Mouse (Mus musculus) heart, postnatal 0 days (tissue): ENCODE measurements at regions not wholly inside any gene's neighbourhood (a gene's known extent, or its start where the extent isn't known, plus 50 kb on each side); places are given as distances from the start of the nearest gene placed in this dataset.

ENCODE experiments used
- ATAC-seq: fragments of 200-750 bp; cut with Nextera tagmentation; 2 replicates; pipeline ENCODE4 v1.8.0; 2017; ENCODE audit warnings: low read depth, moderate number of reproducible peaks, moderate library complexity; ENCODE audit not compliant: insufficient read depth
- DNase-seq: peaks from one replicate; pipeline ENCODE4 v3.0.0-alpha.2; 2016; ENCODE audit warnings: low spot score
- H3K27ac ChIP-seq: fragments of 300-500 bp; sonication (generic); 2 replicates; pipeline ENCODE4 v1.5.1; 2014; ENCODE audit warnings: low read depth, mild to moderate bottlenecking
- H3K27me3 ChIP-seq: fragments of 300-500 bp; sonication (generic); 2 replicates; pipeline ENCODE4 v1.6.1; 2014; ENCODE audit warnings: low read length, mixed read lengths; ENCODE audit not compliant: control insufficient read depth, insufficient read depth
- H3K36me3 ChIP-seq: fragments of 300-500 bp; sonication (generic); replicated peaks from 2 replicates; pipeline ENCODE4 v1.6.1; 2014; ENCODE audit warnings: low read length, mixed read lengths; ENCODE audit not compliant: control insufficient read depth, insufficient read depth
- H3K4me1 ChIP-seq: fragments of 300-500 bp; sonication (generic); 2 replicates; pipeline ENCODE4 v1.6.1; 2014; ENCODE audit warnings: antibody characterized with exemption; ENCODE audit not compliant: control insufficient read depth, insufficient read depth
- H3K4me2 ChIP-seq: fragments of 300-500 bp; sonication (generic); 2 replicates; pipeline ENCODE4 v1.6.1; 2014; ENCODE audit warnings: low read depth, mild to moderate bottlenecking, low read length, moderate library complexity
- H3K4me3 ChIP-seq: fragments of 300-500 bp; sonication (generic); 2 replicates; pipeline ENCODE4 v1.5.1; 2014; ENCODE audit warnings: low read depth, low read length
- H3K9ac ChIP-seq: fragments of 300-500 bp; sonication (generic); replicated peaks from 2 replicates; pipeline ENCODE4 v1.6.1; 2014; ENCODE audit warnings: low read depth, low read length, mixed read lengths
- H3K9me3 ChIP-seq: fragments of 300-500 bp; sonication (generic); replicated peaks from 2 replicates; pipeline ENCODE4 v1.6.1; 2016; ENCODE audit warnings: low read length; ENCODE audit not compliant: control insufficient read depth
- CTCF ChIP-seq: IDR thresholded peaks from 2 replicates; pipeline ENCODE4 v1.5.1; 2016; ENCODE audit warnings: antibody characterized with exemption, control low read depth, low read depth
- EP300 ChIP-seq: IDR thresholded peaks from 2 replicates; pipeline ENCODE4 v1.6.1; 2016; ENCODE audit warnings: antibody characterized with exemption, low read depth
- WGBS: fragments of 180-500 bp; shearing (Covaris S2); extraction: QIAGEN DNeasy Blood & Tissue Kit; methylation state at CpG from one replicate; pipeline ENCODE4 v1.1.7; 2014; 5-methylcytosine and 5-hydroxymethylcytosine counted together

DNA sequence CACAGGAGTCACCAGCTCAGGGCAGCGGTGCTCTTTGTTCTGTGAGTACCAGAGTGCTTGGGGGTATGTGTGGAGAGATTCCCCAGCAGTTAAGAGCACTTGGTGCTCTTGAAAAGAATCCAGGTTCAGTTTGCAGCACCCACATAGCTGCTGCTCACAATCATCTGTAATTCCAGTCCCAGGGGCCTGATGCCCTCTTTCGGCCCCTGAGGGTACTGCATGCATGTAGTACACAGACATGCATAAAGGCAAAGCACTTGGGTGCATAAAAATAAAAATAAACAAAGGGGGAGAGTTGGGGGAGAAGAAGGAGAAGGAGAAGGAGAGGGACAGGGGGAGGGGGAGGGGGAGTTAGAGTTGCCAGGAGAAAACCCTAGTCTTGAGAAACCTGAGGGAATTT, 307.8 kb downstream of the Tshz3 start:
- DNase-seq (no peak), ATAC-seq (no peak)
- Histone ChIP-seq H3K4me2 (no peak overlapping the region), H3K4me1 (no peaks in the 10 kb centered on the region), H3K4me3 (no peak overlapping the region), H3K9me3 (no peaks in the 10 kb centered on the region), H3K9ac (no peak overlapping the region), H3K36me3 (no peaks in the 10 kb centered on the region), H3K27ac (no peak overlapping the region), H3K27me3 (no peaks in the 10 kb centered on the region)
- WGBS: 95% methylated on average over 2 of the region's 2 CpGs
- TF ChIP-seq CTCF (0 out of 2 replicates have a peak, but pooled peaks have one; percentile 3), EP300 (no peak)

DNA sequence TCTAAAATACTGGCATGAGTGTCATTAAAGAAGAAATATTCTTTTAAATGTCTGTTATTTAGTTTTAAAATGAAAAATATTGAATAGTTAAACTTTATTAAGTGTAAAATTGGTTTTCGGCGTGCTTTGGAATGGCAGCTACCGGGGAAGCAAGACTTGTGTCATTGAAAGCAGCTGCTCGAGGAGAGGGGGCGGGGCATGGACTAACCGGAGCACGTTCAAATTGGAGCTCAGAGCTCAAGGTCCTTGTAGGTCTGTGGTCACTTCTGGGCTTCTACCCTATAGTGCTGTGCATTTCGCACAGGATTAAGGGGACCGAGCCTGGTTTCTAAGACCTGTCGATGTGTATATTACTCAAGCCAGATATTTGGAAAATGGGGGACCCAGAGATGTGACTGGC, 309.0 kb downstream of the Tshz3 start:
- Histone ChIP-seq H3K9ac (no peak overlapping the region), H3K27ac (no peak overlapping the region), H3K4me3 (no peak overlapping the region), H3K36me3 (no peaks in the 10 kb centered on the region), H3K4me2 (no peak overlapping the region), H3K27me3 (no peaks in the 10 kb centered on the region), H3K9me3 (no peaks in the 10 kb centered on the region), H3K4me1 (no peaks in the 10 kb centered on the region)
- WGBS: 62% methylated on average over 10 of the region's 10 CpGs
- DNase-seq (no peak), ATAC-seq (no peak)
- TF ChIP-seq CTCF: no peak
- TF ChIP-seq EP300: no peak

- ATAC-seq: no peak
- no peaks in the 10 kb centered on the region for H3K36me3 ChIP-seq
- no peak overlapping the region for H3K4me2 ChIP-seq
- no peaks in the 10 kb centered on the region for H3K4me1 ChIP-seq
- no peak overlapping the region for H3K9ac ChIP-seq
- peak overlapping the region; percentile 34; the same call in 1 of the 2 replicates for H3K27ac ChIP-seq
- H3K27me3 ChIP-seq: no peaks in the 10 kb centered on the region
- 56% methylated on average over 6 of the region's 6 CpGs for WGBS
- DNase-seq: peak; percentile 6
- TF ChIP-seq EP300 (no peak), CTCF (no peak)
- no peaks in the 10 kb centered on the region for H3K9me3 ChIP-seq
- H3K4me3 ChIP-seq: no peak overlapping the region
These were observed 313.3 kb downstream of the Tshz3 start for GRCm38 (mm10) chr7:37011180-37011754.

- TF ChIP-seq CTCF (no peak), EP300 (no peak)
- no peak overlapping the region for H3K9ac ChIP-seq
- 51% methylated on average over 3 of the region's 3 CpGs for WGBS
- H3K4me1 ChIP-seq: no peaks in the 10 kb centered on the region
- no peak for DNase-seq
- H3K4me2 ChIP-seq: no peak overlapping the region
- H3K4me3 ChIP-seq: no peak overlapping the region
- no peaks in the 10 kb centered on the region for H3K27me3 ChIP-seq
- no peak overlapping the region for H3K27ac ChIP-seq
- no peaks in the 10 kb centered on the region for H3K36me3 ChIP-seq
- ATAC-seq: no peak
- H3K9me3 ChIP-seq: no peaks in the 10 kb centered on the region
These were observed 322.2 kb downstream of the Tshz3 start for GRCm38 (mm10) chr7:37020078-37020477.

- H3K27ac ChIP-seq: no peak overlapping the region
- H3K4me1 ChIP-seq: no peaks in the 10 kb centered on the region
- DNase-seq: no peak
- no peaks in the 10 kb centered on the region for H3K27me3 ChIP-seq
- no peak overlapping the region for H3K4me3 ChIP-seq
- no peaks in the 10 kb centered on the region for H3K9me3 ChIP-seq
- no peak overlapping the region for H3K4me2 ChIP-seq
- no peak overlapping the region for H3K9ac ChIP-seq
- TF ChIP-seq EP300 (no peak), CTCF (no peak)
- ATAC-seq: no peak
- H3K36me3 ChIP-seq: no peaks in the 10 kb centered on the region
- 88% methylated on average over 7 of the region's 7 CpGs for WGBS
These were observed 326.6 kb downstream of the Tshz3 start for GRCm38 (mm10) chr7:37024501-37025025.
